Mouse (Mus musculus): ENCODE measurements around the gene Trpc7.

The Trpc7 gene

GRCm38 (mm10) chr13:56895893-56896292, at the start of gene Trpc7:
Trpc7 (minus strand) TSS chr13:56895993.
- DNase-seq = no peak

GRCm38 (mm10) chr13:56939261-56939660, 43.5 kb upstream of the Trpc7 start:
- no peak for DNase-seq

GRCm38 (mm10) chr13:56933832-56934510, 38.2 kb upstream of the Trpc7 start:
- DNase-seq = no peak

- no peak for DNase-seq
Observed at GRCm38 (mm10) chr13:56930421-56930820, 34.6 kb upstream of the Trpc7 start.

GRCm38 (mm10) chr13:56922976-56923375, 27.2 kb upstream of the Trpc7 start:
- no peak for DNase-seq

GRCm38 (mm10) chr13:56921251-56921650, 25.5 kb upstream of the Trpc7 start:
- DNase-seq = no peak

GRCm38 (mm10) chr13:56914721-56915120, 18.9 kb upstream of the Trpc7 start:
- no peak for DNase-seq

- DNase-seq = no peak
Observed at GRCm38 (mm10) chr13:56911093-56911492, 15.3 kb upstream of the Trpc7 start.

GRCm38 (mm10) chr13:56895386-56895785, 407 bp downstream of the Trpc7 start:
- peak; percentile 65 for DNase-seq

GRCm38 (mm10) chr13:56894543-56894942, 1.2 kb downstream of the Trpc7 start:
- no peak for DNase-seq

GRCm38 (mm10) chr13:56889888-56890287, 5.9 kb downstream of the Trpc7 start:
- no peak for DNase-seq

- no peak for DNase-seq
Observed at GRCm38 (mm10) chr13:56882931-56883330, 12.9 kb downstream of the Trpc7 start.

GRCm38 (mm10) chr13:56864567-56864966, 31.2 kb downstream of the Trpc7 start:
- DNase-seq = no peak

- DNase-seq = no peak
Observed at GRCm38 (mm10) chr13:56862011-56862410, 33.8 kb downstream of the Trpc7 start.

GRCm38 (mm10) chr13:56854506-56854905, 41.3 kb downstream of the Trpc7 start:
- DNase-seq = no peak

GRCm38 (mm10) chr13:56853436-56853835, 42.4 kb downstream of the Trpc7 start:
- DNase-seq = no peak

GRCm38 (mm10) chr13:56845866-56846265, 49.9 kb downstream of the Trpc7 start:
- no peak for DNase-seq

- DNase-seq = no peak
Observed at GRCm38 (mm10) chr13:56815471-56815870, 80.3 kb downstream of the Trpc7 start.

- peak; percentile 99 for DNase-seq
Observed at GRCm38 (mm10) chr13:56806776-56807490, 88.9 kb downstream of the Trpc7 start.

GRCm38 (mm10) chr13:56805131-56805530, 90.7 kb downstream of the Trpc7 start:
- DNase-seq = no peak

GRCm38 (mm10) chr13:56797459-56797858, 98.3 kb downstream of the Trpc7 start:
- no peak for DNase-seq

- no peak for DNase-seq
Observed at GRCm38 (mm10) chr13:56795501-56795900, 100.3 kb downstream of the Trpc7 start.

- no peak for DNase-seq
Observed at GRCm38 (mm10) chr13:56794441-56794840, 101.4 kb downstream of the Trpc7 start.

GRCm38 (mm10) chr13:56792844-56793243, 102.9 kb downstream of the Trpc7 start:
- DNase-seq = no peak

- DNase-seq = no peak
Observed at GRCm38 (mm10) chr13:56790683-56791082, 105.1 kb downstream of the Trpc7 start.

All from right cerebral cortex, postnatal 4 days (tissue).